Mouse (Mus musculus) colon, adult 2 months (tissue): ENCODE measurements around the gene Cyp2f2. TPM values are rescaled to one million over a fixed set of nuclear protein-coding genes. Genes with fewer than 3 reads are reported as not detected.

Experiments used
- polyA plus RNA-seq: library from polyadenylated mRNA; depleted of rRNA; stranded (reverse); fragments of >200 nt; gene quantifications from 2 replicates; pipeline ENCODE4 v1.2.3, GENCODE M21; 2012; rRNA removed

Gene Cyp2f2
- 32.1 and 42.8 TPM in 2 replicates for polyA plus RNA-seq

DNA sequence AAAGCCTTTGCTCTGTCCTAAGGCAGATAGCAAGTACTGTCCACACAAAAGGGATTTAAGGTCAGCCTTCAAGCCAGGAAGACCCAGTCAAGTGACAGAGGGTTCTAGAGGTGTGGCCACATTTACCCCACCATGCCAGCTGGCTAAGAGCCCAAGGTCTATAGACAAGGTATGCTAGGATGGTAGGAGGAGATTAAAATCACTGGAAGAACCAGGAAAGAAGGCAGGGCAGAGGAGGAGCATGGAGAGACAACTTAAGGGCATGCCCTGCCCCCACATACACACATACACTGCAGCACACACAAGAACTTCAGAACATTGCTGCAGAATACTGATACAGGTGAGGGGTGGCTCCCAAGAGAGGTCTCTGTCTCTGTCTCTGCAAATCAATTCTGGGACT, at the start of gene Cyp2f2:
Gene Cyp2f2 (plus strand): TSS at position 234 of the 400 bp plus-strand sequence.

DNA sequence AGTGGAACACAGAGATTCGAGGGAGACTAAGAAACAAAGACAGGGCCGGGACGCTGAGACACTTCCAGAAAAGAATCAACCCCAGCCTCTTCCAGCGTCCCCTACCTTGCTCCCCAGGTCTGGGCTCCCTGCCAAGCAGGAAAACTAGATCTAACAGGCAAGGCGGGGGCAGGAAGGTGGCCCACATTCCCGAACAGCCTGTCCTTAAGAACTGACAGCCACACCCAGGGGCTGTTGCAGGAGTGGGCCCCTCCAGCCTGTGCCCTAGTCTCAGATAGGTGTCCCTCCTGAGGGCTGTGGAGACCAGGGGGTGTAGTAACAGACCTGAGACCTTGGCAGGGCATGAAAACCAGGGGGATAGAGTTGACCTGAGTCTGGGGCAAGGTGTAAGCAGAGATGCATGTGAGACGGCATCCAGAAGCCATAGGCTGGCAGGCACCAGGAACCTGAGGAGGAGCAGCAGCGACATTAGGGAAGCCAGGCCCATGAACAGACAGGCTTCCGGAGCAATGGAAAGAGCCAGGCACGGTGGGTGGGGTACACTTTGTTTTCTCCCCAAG, 33.6 kb downstream of the Cyp2f2 start, which contains the start of gene Cyp2t4:
Gene Cyp2t4 (plus strand): TSS at position 510 of the 560 bp plus-strand sequence.

DNA sequence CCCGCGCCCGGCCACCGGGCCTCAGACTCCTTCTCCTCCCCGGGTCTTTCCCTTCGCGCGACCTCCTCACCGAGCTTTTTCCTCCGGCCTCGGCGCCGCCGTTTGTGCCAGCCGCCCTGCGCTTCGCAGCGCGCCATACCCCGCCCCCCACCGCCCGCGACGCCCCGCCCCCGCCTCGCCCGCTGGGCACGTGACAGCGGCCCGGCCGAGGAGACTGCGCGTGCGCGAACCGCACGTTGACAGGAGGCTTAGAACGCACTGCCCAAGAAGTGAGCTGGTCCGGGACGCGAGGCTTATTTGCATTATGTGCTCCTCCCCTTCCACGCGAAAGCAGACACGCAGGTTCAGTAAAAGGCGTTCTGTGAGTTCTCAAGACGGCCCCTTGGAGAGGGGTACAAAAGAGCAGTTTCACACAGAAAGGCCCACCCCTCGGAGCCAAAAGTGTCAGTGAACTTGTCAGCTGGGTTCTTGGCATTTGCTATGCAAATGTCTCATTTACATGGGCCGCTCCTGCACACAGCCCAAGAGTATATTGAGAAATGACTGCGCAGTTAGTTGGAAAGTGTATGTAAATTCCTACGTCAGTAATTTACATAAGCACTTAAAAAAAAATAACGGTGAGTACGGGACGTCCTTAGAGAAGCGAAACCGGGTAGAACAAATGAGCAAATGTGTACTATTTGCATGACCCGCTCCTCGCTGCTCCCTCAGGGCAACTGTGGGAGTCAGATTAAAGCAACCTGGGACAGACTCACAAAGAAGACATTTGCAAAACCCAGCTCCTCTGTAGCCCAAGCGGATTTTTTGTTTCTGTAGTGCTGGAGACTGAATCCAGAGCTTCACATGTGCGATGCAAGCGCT, 47.1 kb downstream of the Cyp2f2 start, which contains the start of gene Egln2:
Gene Egln2 (minus strand): TSS at position 189 of the 861 bp plus-strand sequence.

DNA sequence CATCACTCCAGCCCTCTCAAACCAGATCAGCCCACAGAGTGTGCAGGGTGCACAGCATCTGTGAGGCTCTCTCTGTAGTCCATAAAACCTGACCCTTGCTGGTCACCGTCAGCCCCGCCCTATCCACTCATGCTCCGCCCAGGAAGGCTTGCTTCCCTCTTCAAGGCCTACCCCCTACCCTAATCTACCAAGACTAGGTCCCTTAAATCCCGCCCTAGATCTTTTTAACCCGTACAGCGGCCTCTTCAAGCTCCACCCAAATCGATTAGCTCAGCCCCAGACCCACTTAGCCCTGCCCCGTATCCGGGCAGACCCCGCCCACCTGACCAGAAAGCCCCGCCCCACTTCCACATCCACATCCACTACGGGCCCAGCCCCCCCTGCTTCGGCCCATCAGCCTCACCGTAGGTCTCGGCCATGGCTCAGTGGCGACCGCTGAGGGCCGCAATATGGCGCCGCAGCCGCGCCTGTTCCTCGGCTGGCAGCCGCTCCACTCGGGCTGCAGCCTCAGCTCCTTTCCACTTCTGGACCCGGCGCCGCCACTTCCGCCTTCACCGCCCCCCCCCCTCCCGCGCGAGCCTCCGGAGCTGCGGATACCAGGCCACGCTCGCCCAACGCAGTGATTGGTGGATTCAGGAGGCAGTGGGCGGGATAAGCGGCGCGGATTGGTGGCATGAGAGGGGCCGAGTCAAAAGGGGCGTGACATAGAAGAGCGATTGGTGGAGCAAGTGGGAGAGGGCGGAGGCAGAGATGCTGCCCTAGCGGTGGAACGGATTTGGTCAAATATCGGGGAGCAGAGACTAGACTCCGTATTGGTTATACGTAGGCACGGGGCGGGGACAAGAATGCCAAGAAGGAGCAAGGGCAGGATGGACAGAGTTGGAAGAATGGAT, 58.9 kb downstream of the Cyp2f2 start, which contains the start of gene Rab4b:
Gene Rab4b (minus strand): TSS at position 573 of the 893 bp plus-strand sequence.

DNA sequence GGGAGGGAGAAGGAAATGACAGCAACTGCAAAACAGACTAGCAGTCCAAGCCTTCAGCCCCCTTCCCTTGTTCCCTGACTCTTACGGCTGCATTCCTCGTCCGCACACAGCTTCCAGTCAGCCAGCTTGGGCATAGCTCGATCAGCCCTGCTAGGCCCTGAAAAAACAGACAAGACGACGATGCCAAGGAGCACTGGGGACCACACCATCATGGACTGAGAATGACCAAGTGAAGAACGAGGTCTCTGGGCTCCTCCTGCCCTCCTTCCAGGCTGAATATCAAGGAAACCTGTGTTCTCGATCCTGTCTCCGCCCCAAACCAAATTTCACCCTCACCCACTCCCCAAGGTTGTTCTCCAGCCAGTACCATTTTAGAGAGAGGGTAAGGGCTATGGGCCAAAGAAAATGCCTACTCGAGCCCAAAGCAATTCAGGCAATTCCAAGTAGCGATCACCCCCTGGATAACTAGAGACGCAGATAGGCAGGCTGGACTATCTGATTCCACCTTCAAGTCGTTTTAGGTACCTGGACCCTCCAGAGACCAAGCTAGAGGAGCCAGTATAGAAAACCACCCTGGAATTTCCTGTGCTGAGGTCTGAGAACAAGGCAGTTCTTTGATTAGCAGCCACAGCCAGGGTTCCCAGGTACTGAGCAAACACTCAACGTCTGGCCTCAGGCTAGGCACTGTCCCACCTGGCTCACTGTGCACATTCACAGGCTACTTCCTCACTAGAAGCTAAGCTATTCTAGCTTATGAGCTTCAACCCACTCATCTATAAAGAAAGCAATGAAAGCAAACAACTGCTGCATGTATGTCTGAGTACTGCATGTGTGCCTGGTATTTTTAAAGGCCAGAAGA, 61.4 kb downstream of the Cyp2f2 start, which contains the start of the genes Gm21983 and Mia:
Gene Gm21983 (minus strand): TSS at position 250 of the 859 bp plus-strand sequence.
Gene Mia (minus strand): TSS at position 321 of the 859 bp plus-strand sequence.

Other genes with a start within 250 kb of the Cyp2f2 start
- not detected in 2 replicates for gene Cyp2a22, start 180.5 kb upstream of the Cyp2f2 start, polyA plus RNA-seq
- gene Cyp2a12, start 90.8 kb upstream of the Cyp2f2 start, polyA plus RNA-seq: not detected in 2 replicates
- not detected in 2 replicates for gene Cyp2t4, start 33.8 kb downstream of the Cyp2f2 start, polyA plus RNA-seq
- gene Egln2, start 46.9 kb downstream of the Cyp2f2 start, polyA plus RNA-seq: 114 and 122 TPM in 2 replicates
- 75.7 and 89.8 TPM in 2 replicates for gene Rab4b, start 59.0 kb downstream of the Cyp2f2 start, polyA plus RNA-seq
- not detected in 2 replicates for gene Gm21983, start 61.2 kb downstream of the Cyp2f2 start, polyA plus RNA-seq
- gene Mia, start 61.2 kb downstream of the Cyp2f2 start, polyA plus RNA-seq: 13.2 and 15.1 TPM in 2 replicates
- gene BC024978, start 75.9 kb downstream of the Cyp2f2 start, polyA plus RNA-seq: 12.1 and 14.1 TPM in 2 replicates
- gene Snrpa, start 76.4 kb downstream of the Cyp2f2 start, polyA plus RNA-seq: 143 and 174 TPM in 2 replicates
- 30.0 and 32.5 TPM in 2 replicates for gene Itpkc, start 108.8 kb downstream of the Cyp2f2 start, polyA plus RNA-seq
- gene Coq8b, start 113.1 kb downstream of the Cyp2f2 start, polyA plus RNA-seq: 45.7 and 55.4 TPM in 2 replicates
- 24.9 and 26.6 TPM in 2 replicates for gene Numbl, start 138.5 kb downstream of the Cyp2f2 start, polyA plus RNA-seq
- 310 and 356 TPM in 2 replicates for gene Ltbp4, start 217.8 kb downstream of the Cyp2f2 start, polyA plus RNA-seq
- 107 and 150 TPM in 2 replicates for gene Shkbp1, start 236.1 kb downstream of the Cyp2f2 start, polyA plus RNA-seq
- gene Gm20479, start 237.5 kb downstream of the Cyp2f2 start, polyA plus RNA-seq: not detected in 2 replicates